In the genomic region with DNA sequence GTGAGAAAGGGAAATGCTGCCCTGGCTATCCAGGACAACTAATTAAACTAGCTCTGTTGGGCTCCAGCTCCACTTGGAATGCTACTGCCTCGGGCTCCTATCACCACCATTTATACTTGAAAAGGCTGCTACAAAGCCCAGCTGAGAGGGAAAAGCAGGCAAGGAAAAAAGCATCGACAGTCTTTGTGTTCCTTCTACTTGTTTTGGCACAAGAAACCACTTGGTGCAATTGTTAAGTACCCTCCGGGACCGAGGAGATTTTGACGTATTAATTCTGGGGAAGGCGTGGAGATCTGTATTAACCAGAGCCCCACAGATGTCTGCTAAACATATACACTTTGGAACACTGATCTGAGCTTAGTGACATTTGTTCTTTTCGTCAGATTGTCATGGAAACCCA, we compare ENCODE assay signal across 22 mouse cellular contexts.
A peak's percentile ranks its signal among the peaks of the same experiment; 100 is the strongest.
DNase-seq lines count a peak whose midpoint lies in the region; ATAC-seq and TF ChIP-seq lines count a peak whose summit lies in the region.
"Had no signal": no experiment of that assay in that cellular context is flagged by ENCODE, and none has a peak within 500 bp of the region (broad histone marks: within the 10 kb centered on the region; RNA-seq: fewer than 3 reads in every experiment).

No protein-coding gene starts in this region.

- H3K36me3 ChIP-seq in lung, embryonic 14.5 days (ENCODE audit: insufficient read depth) = no peaks in the 10 kb centered on the region
- no peaks in the 10 kb centered on the region for H3K36me3 ChIP-seq in forebrain, embryonic 15.5 days
- no peaks in the 10 kb centered on the region for H3K36me3 ChIP-seq in midbrain, embryonic 16.5 days (ENCODE audit: control insufficient read depth, insufficient read depth, low read length)
- H3K36me3 ChIP-seq: embryonic facial prominence, embryonic 13.5 days; neural tube, embryonic 13.5 days had no signal

- peak; percentile 34 for DNase-seq in lung, embryonic 14.5 days
- DNase-seq in lung, postnatal 10 days = no peak
- DNase-seq in retina, postnatal 1 day = peak; percentile 56
- no peak for DNase-seq in retina, embryonic 14.5 days (ENCODE audit: low spot score)
- no peak for DNase-seq in frontal cortex, postnatal 25 days (ENCODE audit: low spot score in 2 of 2)
- DNase-seq in left cerebral cortex, postnatal 10 days (ENCODE audit: extremely low spot score in 1 of 2, low spot score in 2 of 2) = no peak
- DNase-seq: adrenal gland, postnatal 10 days; cerebellum, postnatal 10 days; gastrocnemius, adult 2 months; heart, postnatal 10 days; kidney, adult 18-20 months; kidney, postnatal 10 days; lung, adult 2 months; right cerebral cortex, postnatal 14 days had no signal

- no peak for ATAC-seq in lung, embryonic 14.5 days (ENCODE audit: insufficient read depth)
- peak; percentile 58; the same call in 1 of the 2 replicates for ATAC-seq in forebrain, embryonic 15.5 days (replicated peaks)
- peak; percentile 53; the same call in 1 of the 2 replicates for ATAC-seq in midbrain, embryonic 16.5 days
- ATAC-seq: activated CD4-positive, CD25-positive, alpha-beta regulatory T cell, adult 4 months; Patski had no signal

- H3K9ac ChIP-seq in lung, embryonic 14.5 days = no peak overlapping the region
- H3K9ac ChIP-seq in forebrain, embryonic 15.5 days (replicated peaks) = no peak overlapping the region
- no peak overlapping the region for H3K9ac ChIP-seq in midbrain, embryonic 16.5 days (ENCODE audit: low read depth, low read length)
- H3K9ac ChIP-seq: embryonic facial prominence, embryonic 13.5 days; neural tube, embryonic 13.5 days had no signal

- no peak overlapping the region for H3K27ac ChIP-seq in lung, embryonic 14.5 days (ENCODE audit: low read depth)
- no peak overlapping the region for H3K27ac ChIP-seq in forebrain, embryonic 15.5 days (replicated peaks)
- no peak overlapping the region for H3K27ac ChIP-seq in midbrain, embryonic 16.5 days (ENCODE audit: low read length)
- H3K27ac ChIP-seq: embryonic facial prominence, embryonic 13.5 days; layer of hippocampus, adult 2 months; neural tube, embryonic 13.5 days had no signal

- no peak overlapping the region for H3K4me3 ChIP-seq in lung, embryonic 14.5 days (ENCODE audit: low read depth, low read length)
- H3K4me3 ChIP-seq in forebrain, embryonic 15.5 days = no peak overlapping the region
- no peak overlapping the region for H3K4me3 ChIP-seq in midbrain, embryonic 16.5 days (ENCODE audit: low read depth, low read length)
- H3K4me3 ChIP-seq: embryonic facial prominence, embryonic 13.5 days; layer of hippocampus, adult 2 months; neural tube, embryonic 13.5 days had no signal

- no peak overlapping the region for H3K4me2 ChIP-seq in lung, embryonic 14.5 days
- no peak overlapping the region for H3K4me2 ChIP-seq in forebrain, embryonic 15.5 days (replicated peaks)
- peak overlapping the region; percentile 13; the same call in 1 of the 2 replicates for H3K4me2 ChIP-seq in midbrain, embryonic 16.5 days (ENCODE audit: low read length)
- H3K4me2 ChIP-seq: embryonic facial prominence, embryonic 13.5 days; heart, embryonic 11.5 days; neural tube, embryonic 13.5 days had no signal

- 33% methylated on average over 7 of the region's 7 CpGs for WGBS in lung, embryonic 14.5 days
- 2% methylated on average over 7 of the region's 7 CpGs for WGBS in forebrain, embryonic 15.5 days
- WGBS in midbrain, embryonic 16.5 days = 8% methylated on average over 7 of the region's 7 CpGs

- TF ChIP-seq CTCF in lung, embryonic 14.5 days (IDR thresholded peaks at IDR 0.05; ENCODE audit: low read depth) = no peak

- intact Hi-C loops in left cerebral cortex, postnatal 10 days (cut with DNase I) = no loop called here

- no peaks in the 10 kb centered on the region for H3K27me3 ChIP-seq in lung, embryonic 14.5 days (ENCODE audit: insufficient read depth, low read length)
- H3K27me3 ChIP-seq in forebrain, embryonic 15.5 days = no peaks in the 10 kb centered on the region; the same call in 1 of the 2 replicates
- no peaks in the 10 kb centered on the region for H3K27me3 ChIP-seq in midbrain, embryonic 16.5 days (ENCODE audit: control insufficient read depth, insufficient read depth, low read depth, low read length)
- H3K27me3 ChIP-seq: embryonic facial prominence, embryonic 13.5 days; Patski had no signal

- no peaks in the 10 kb centered on the region for H3K9me3 ChIP-seq in lung, embryonic 14.5 days (ENCODE audit: low read depth, low read length)
- no peaks in the 10 kb centered on the region for H3K9me3 ChIP-seq in forebrain, embryonic 15.5 days
- H3K9me3 ChIP-seq in midbrain, embryonic 16.5 days (replicated peaks; ENCODE audit: control insufficient read depth, low read length, poor library complexity, severe bottlenecking) = no peaks in the 10 kb centered on the region
- H3K9me3 ChIP-seq: embryonic facial prominence, embryonic 13.5 days; neural tube, embryonic 13.5 days had no signal

- H3K4me1 ChIP-seq in lung, embryonic 14.5 days (ENCODE audit: insufficient read depth) = peaks cover 13% of the 10 kb centered on the region
- peaks cover 22% of the 10 kb centered on the region for H3K4me1 ChIP-seq in forebrain, embryonic 15.5 days
- peaks cover 16% of the 10 kb centered on the region for H3K4me1 ChIP-seq in midbrain, embryonic 16.5 days (ENCODE audit: control insufficient read depth, insufficient read depth, low read length)

Comparison
In these comparisons a context has a peak if more than half of its experiments do, and no peak if none do; other contexts are left out.
1. DNase-seq: peak in lung, embryonic 14.5 days (single experiment) and retina, postnatal 1 day (single experiment); none in lung, postnatal 10 days (single experiment), retina, embryonic 14.5 days (single experiment), frontal cortex, postnatal 25 days (0 of 2) and left cerebral cortex, postnatal 10 days (0 of 2).